Mouse (Mus musculus) brain, embryonic 14.5 days (tissue): ENCODE data around the gene Trpv1.

ENCODE experiments used
- CTCF ChIP-seq: fragments of 200-500 bp; IDR thresholded peaks from 2 replicates; pipeline ENCODE4 v1.5.1; 2012; ENCODE audit warnings: inconsistent platforms, mild to moderate bottlenecking, moderate library complexity, borderline replicate concordance; ENCODE audit not compliant: insufficient read depth, insufficient read length; ENCODE audit errors: extremely low read depth
- POLR2A ChIP-seq: fragments of 200-500 bp; IDR thresholded peaks from 2 replicates; pipeline ENCODE4 v1.6.1; 2012; ENCODE audit warnings: mild to moderate bottlenecking, inconsistent platforms, borderline replicate concordance; ENCODE audit not compliant: poor library complexity, insufficient read depth, insufficient read length, severe bottlenecking; ENCODE audit errors: extremely low read depth

DNA sequence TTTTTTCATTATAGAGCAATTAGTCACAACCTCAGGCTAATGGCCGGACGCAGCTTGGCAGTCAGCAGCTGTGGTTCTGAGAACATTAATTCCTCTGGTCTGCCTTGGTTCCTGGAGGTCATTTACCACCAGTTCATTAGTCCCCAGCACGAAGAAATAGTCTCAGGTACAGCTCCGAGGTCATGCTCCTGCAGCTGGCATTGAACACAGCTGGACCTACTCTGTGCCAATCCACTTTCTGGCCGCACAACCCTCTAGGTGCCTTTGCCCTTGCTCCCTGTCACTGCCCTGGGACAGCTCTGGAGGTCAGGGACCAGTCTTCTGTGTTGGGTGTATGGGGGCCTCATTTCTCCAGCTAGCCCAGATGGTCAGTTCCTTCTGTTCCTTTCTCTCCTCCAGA is 5.2 kb upstream of the Trpv1 start:
- TF ChIP-seq POLR2A (no peak), CTCF (no peak)
